Mouse (Mus musculus) stomach, postnatal 0 days (tissue): ENCODE measurements around the gene Zbtb7b.

ENCODE experiments used
- CTCF ChIP-seq: IDR thresholded peaks from 2 replicates; pipeline ENCODE4 v1.5.1; 2016; ENCODE audit warnings: antibody characterized with exemption, low read depth, mild to moderate bottlenecking, moderate library complexity
- EP300 ChIP-seq: optimal IDR thresholded peaks from 2 replicates; pipeline ENCODE3; 2016; ENCODE audit warnings: antibody characterized with exemption

DNA sequence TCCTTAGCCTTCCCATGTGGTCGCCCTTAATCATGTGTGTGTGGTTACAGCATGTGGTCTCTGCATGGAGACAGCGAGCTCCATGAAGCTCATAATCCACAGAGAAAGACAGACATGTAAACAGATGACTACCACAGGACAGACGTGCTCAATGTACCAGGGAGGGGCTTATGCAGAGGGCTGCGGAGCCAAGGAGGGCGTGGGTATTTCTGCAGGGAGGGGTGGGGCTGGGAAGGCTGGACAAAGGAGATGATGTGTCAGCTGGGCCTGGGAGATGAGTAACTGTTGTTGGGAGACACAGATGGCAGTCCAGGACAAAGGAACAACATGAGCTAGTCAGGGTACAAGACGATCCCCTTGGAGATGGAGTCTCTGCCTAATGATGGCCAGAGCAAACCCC is 34.9 kb downstream of the Zbtb7b start:
- TF ChIP-seq CTCF (no peak), EP300 (no peak)
